Mouse (Mus musculus): ENCODE data around the gene Vps37d.

DNA sequence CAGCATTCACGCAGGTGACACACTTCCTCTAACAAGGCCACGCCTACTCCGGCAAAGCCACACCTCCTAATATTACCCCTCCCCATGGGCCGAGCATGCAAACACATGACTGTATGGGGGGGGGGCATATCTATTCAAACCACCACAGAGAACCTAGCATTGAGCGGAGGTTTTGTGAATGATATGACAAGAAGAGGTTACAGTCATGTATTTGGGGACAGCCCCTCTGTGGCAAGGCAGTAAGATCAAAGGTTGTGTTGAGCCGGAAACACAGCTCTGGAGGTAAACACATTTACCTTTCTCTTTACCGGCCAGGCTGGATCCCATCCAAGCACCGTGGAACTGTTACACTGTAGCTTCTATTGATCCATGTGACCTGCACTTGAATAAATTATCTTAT lies 37.2 kb upstream of the Vps37d start:
- no peak for TF ChIP-seq POLR2A (IDR thresholded peaks at IDR 0.05; ENCODE audit: borderline replicate concordance, insufficient read depth, low read length)
- no peak for TF ChIP-seq CTCF (IDR thresholded peaks at IDR 0.05; ENCODE audit: borderline replicate concordance, insufficient read depth, low read depth, low read length)

Data from cerebellum, adult 2 months (tissue).